Mouse (Mus musculus): ENCODE measurements around the gene Oasl1.

DNA sequence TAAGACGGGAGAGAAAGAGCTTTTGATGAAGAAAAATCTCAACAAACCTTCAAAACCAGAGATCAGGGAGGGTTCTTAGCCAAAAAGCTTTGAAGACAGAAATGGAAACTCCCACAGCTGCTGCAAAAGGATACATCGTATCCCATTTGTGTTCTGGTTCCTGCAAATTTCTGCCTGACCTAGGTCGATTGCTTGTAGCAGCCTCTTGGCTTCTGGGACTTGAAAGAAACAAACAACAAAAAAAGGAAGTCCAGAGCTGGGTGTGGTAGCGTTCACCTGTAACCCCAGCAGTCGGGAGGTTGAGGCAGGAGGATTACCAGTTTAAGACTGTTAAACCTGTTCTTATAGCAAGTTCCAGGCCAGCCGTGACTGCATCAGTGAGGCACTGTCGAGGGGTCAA, 24.2 kb upstream of the Oasl1 start:
- TF ChIP-seq CHD2 (IDR thresholded peaks at IDR 0.05; ENCODE audit: low read depth, low read length) = no peak
- TF ChIP-seq ZNF384 (IDR thresholded peaks at IDR 0.05; ENCODE audit: low read depth, low read length) = no peak
